11 mouse cellular contexts compared by ENCODE assay signal in genomic region chr2:28698566-28698965, GRCm38 (mm10). TPM values are rescaled to one million over a fixed set of nuclear protein-coding genes. Genes with fewer than 3 reads are reported as not detected.
DNase-seq lines count a peak whose midpoint lies in the region; TF ChIP-seq lines count a peak whose summit lies in the region.
"Had no signal": no experiment of that assay in that cellular context is flagged by ENCODE, and none has a peak within 500 bp of the region (broad histone marks: within the 10 kb centered on the region; RNA-seq: fewer than 3 reads in every experiment).

No protein-coding gene starts in this region.

- TF ChIP-seq RAD21 in CH12.LX (IDR thresholded peaks at IDR 0.05; ENCODE audit: low read depth, low read length): no peak

- peak overlapping the region; percentile 68 for H3K4me2 ChIP-seq in CH12.LX (ENCODE audit: insufficient read depth, low read depth, poor library complexity, severe bottlenecking)

- H3K9ac ChIP-seq in liver, adult 2 months (ENCODE audit: low read depth, low read length): no peak overlapping the region
- H3K9ac ChIP-seq in CH12.LX (ENCODE audit: insufficient read depth, low read depth): peak overlapping the region; percentile 14; the same call in 1 of the 2 replicates
- H3K9ac ChIP-seq: limb, embryonic 15.5 days had no signal

- peak; percentile 6 for DNase-seq in liver, adult 2 months (ENCODE audit: extremely low read depth, low read depth, low spot score)
- DNase-seq in liver (no peak), CH12.LX (ENCODE audit: extremely low read depth) (peak; percentile 82)
- peak; percentile 23 for DNase-seq in lung, postnatal 25 days (ENCODE audit: low spot score)
- DNase-seq in cerebellum, adult 2 months: no peak
- DNase-seq in adrenal gland, adult 8-10 months: no peak
- DNase-seq in neural tube, embryonic 10.5 days (ENCODE audit: extremely low spot score, low spot score): no peak
- DNase-seq: embryo, embryonic 11 days; kidney, postnatal 14 days had no signal

- in situ Hi-C loops in CH12.LX (cut with MboI; ENCODE audit: low pct_ligation_motif_present, low pct_unique_long_range_greater_than_20kb, low sequenced_read_pairs): no loop called here

- H3K9me3 ChIP-seq in CH12.LX (replicated peaks; ENCODE audit: low read length): no peaks in the 10 kb centered on the region
- H3K9me3 ChIP-seq: limb, embryonic 15.5 days had no signal

- TF ChIP-seq EP300 in CH12.LX (IDR thresholded peaks at IDR 0.05; ENCODE audit: low read length): peak; percentile 82

- no peak overlapping the region for H3K27ac ChIP-seq in liver, adult 2 months (replicated peaks; ENCODE audit: insufficient read depth, low read depth, low read length)
- H3K27ac ChIP-seq in CH12.LX (ENCODE audit: insufficient read depth, low read depth): peak overlapping the region; percentile 53
- H3K27ac ChIP-seq in bone marrow macrophage, adult 2 months (ENCODE audit: insufficient read depth, low read depth, low read length): peak overlapping the region; percentile 95
- no peak overlapping the region for H3K27ac ChIP-seq in cerebellum, adult 2 months (ENCODE audit: insufficient read depth, low read length)

- no peak overlapping the region for H3K4me3 ChIP-seq in liver, adult 2 months (ENCODE audit: insufficient read depth, low read depth, low read length)
- peak overlapping the region in 2 of 3 experiments; percentile 54 to 67 for H3K4me3 ChIP-seq in CH12.LX (replicated peaks in 1 of 3; ENCODE audit: low read depth in 2 of 3, low read length in 2 of 3, poor library complexity in 1 of 3)
- H3K4me3 ChIP-seq in bone marrow macrophage, adult 2 months (ENCODE audit: insufficient read depth, low read length): peak overlapping the region; percentile 6; the same call in 1 of the 2 replicates
- no peak overlapping the region for H3K4me3 ChIP-seq in cerebellum, adult 2 months (replicated peaks; ENCODE audit: insufficient read depth, low read depth, low read length)

- dilution Hi-C loops in CH12.LX (cut with MboI; ENCODE audit: extremely low pct_ligation_motif_present, extremely low pct_unique_long_range_greater_than_20kb, low sequenced_read_pairs): no loop called here

- 0 out of 2 replicates have a peak, but pooled peaks cover 3% of the 10 kb centered on the region for H3K4me1 ChIP-seq in liver, adult 2 months (ENCODE audit: control insufficient read depth, insufficient read depth, low read length)
- peaks cover 10 to 48% of the 10 kb centered on the region in 2 experiments for H3K4me1 ChIP-seq in CH12.LX (ENCODE audit: control insufficient read depth in 1 of 2, insufficient read depth in 2 of 2)
- peaks cover 25% of the 10 kb centered on the region for H3K4me1 ChIP-seq in bone marrow macrophage, adult 2 months (ENCODE audit: control insufficient read depth, insufficient read depth, low read length)
- H3K4me1 ChIP-seq in cerebellum, adult 2 months (ENCODE audit: control insufficient read depth, insufficient read depth, low read length): no peaks in the 10 kb centered on the region

- WGBS in liver, adult 2 months: 86% methylated on average over 5 of the region's 5 CpGs
- 88% methylated on average over 5 of the region's 5 CpGs for WGBS in cerebellum, adult 2 months

- no peaks in the 10 kb centered on the region for H3K36me3 ChIP-seq in liver, adult 2 months (ENCODE audit: control insufficient read depth, insufficient read depth, low read length)
- peaks cover 0 to 23% of the 10 kb centered on the region in 2 experiments for H3K36me3 ChIP-seq in CH12.LX (replicated peaks in 1 of 2; ENCODE audit: control insufficient read depth in 1 of 2, insufficient read depth in 1 of 2, low read length in 1 of 2)
- H3K36me3 ChIP-seq: limb, embryonic 15.5 days had no signal

- H3K27me3 ChIP-seq in liver, adult 2 months (ENCODE audit: control insufficient read depth, insufficient read depth, low read length): no peaks in the 10 kb centered on the region
- H3K27me3 ChIP-seq in CH12.LX (replicated peaks): no peaks in the 10 kb centered on the region
- H3K27me3 ChIP-seq in cerebellum, adult 2 months (ENCODE audit: control insufficient read depth, insufficient read depth, low read length): no peaks in the 10 kb centered on the region
- H3K27me3 ChIP-seq: limb, embryonic 15.5 days had no signal

- no peaks in the 10 kb centered on the region for H3K79me2 ChIP-seq in liver, adult 2 months (ENCODE audit: control insufficient read depth, insufficient read depth, low read length)
- H3K79me2 ChIP-seq in CH12.LX (replicated peaks; ENCODE audit: control insufficient read depth, extremely low read depth, insufficient read depth, poor library complexity, severe bottlenecking): no peaks in the 10 kb centered on the region

- no peak for TF ChIP-seq CTCF in liver, adult 2 months (IDR thresholded peaks at IDR 0.05; ENCODE audit: low read depth, low read length)
- TF ChIP-seq CTCF in CH12.LX (conservative IDR thresholded peaks at IDR 0.05 in 1 of 2, IDR thresholded peaks at IDR 0.05 in 1 of 2; ENCODE audit: low read depth in 2 of 2, low read length in 2 of 2): no peak
- TF ChIP-seq CTCF in bone marrow macrophage, adult 2 months (IDR thresholded peaks at IDR 0.05; ENCODE audit: low read depth, low read length): no peak
- no peak for TF ChIP-seq CTCF in cerebellum, adult 2 months (IDR thresholded peaks at IDR 0.05; ENCODE audit: borderline replicate concordance, insufficient read depth, low read depth, low read length)

- TF ChIP-seq POLR2A in liver, adult 2 months (IDR thresholded peaks at IDR 0.05; ENCODE audit: extremely low read depth, insufficient read depth, low read length): no peak
- no peak for TF ChIP-seq POLR2A in CH12.LX (IDR thresholded peaks at IDR 0.05; ENCODE audit: low read depth, low read length)
- TF ChIP-seq POLR2A in bone marrow macrophage, adult 2 months (IDR thresholded peaks at IDR 0.05; ENCODE audit: borderline replicate concordance, low read depth, low read length): no peak
- no peak for TF ChIP-seq POLR2A in cerebellum, adult 2 months (IDR thresholded peaks at IDR 0.05; ENCODE audit: borderline replicate concordance, insufficient read depth, low read length)

TF ChIP-seq in CH12.LX, 34 proteins besides CTCF, POLR2A, EP300 and RAD21:
- TF ChIP-seq POLR2AphosphoS2 (IDR thresholded peaks at IDR 0.05; ENCODE audit: low read depth, low read length) (no peak), TBP (conservative IDR thresholded peaks at IDR 0.05; ENCODE audit: low read depth, low read length) (peak; percentile 75; the same call in 1 of the 2 replicates), IRF4 (IDR thresholded peaks at IDR 0.05; ENCODE audit: low read depth, low read length) (peak; percentile 80), JUN (IDR thresholded peaks at IDR 0.05; ENCODE audit: insufficient read depth, low read depth, low read length) (no peak), NELFE (IDR thresholded peaks at IDR 0.05; ENCODE audit: low read depth, low read length) (no peak), TCF12 (IDR thresholded peaks at IDR 0.05; ENCODE audit: low read depth, low read length) (peak; percentile 40; the same call in 1 of the 2 replicates), HCFC1 (IDR thresholded peaks at IDR 0.05; ENCODE audit: low read depth, low read length) (no peak), ETS1 (conservative IDR thresholded peaks at IDR 0.05; ENCODE audit: low read depth, low read length) (0 out of 2 replicates have a peak, but pooled peaks have one; percentile 19), BHLHE40 (IDR thresholded peaks at IDR 0.05; ENCODE audit: low read depth, low read length) (0 out of 2 replicates have a peak, but pooled peaks have one; percentile 19), MXI1 (IDR thresholded peaks at IDR 0.05; ENCODE audit: low read depth, low read length) (0 out of 2 replicates have a peak, but pooled peaks have one; percentile 34), ZKSCAN1 (IDR thresholded peaks at IDR 0.05; ENCODE audit: borderline replicate concordance, low read depth, low read length) (no peak)
TF ChIP-seq in CH12.LX: peak in this region for 6.

RNA-seq across cellular contexts. Expression of gene Spaca9, which starts 1.0 kb away (rescaled TPM):
- 0.60 TPM in 1 of 2 replicates, not detected in the other for total RNA-seq in liver, adult 2 months (2014; rRNA removed)
- 0.16 and 0.26 TPM in 2 replicates for polyA plus RNA-seq in liver, adult 2 months (2012; rRNA removed)
- 6.0 and 13.1 TPM in 2 replicates for total RNA-seq in CH12.LX (2012; rRNA removed)
- 8.0 and 9.2 TPM in 2 replicates for total RNA-seq in CH12.LX (2014; rRNA removed)
- polyA plus RNA-seq in CH12.LX (2012; ENCODE audit: insufficient read length, low read depth): 7.4 and 9.8 TPM in 2 replicates
- polyA plus RNA-seq in bone marrow macrophage, adult 2 months (2012; ENCODE audit: insufficient read depth, insufficient read length, missing spikeins): 4.8 and 5.9 TPM in 2 replicates
- polyA plus RNA-seq in cerebellum, adult 2 months (2012; rRNA removed): 0.61 and 1.5 TPM in 2 replicates
- total RNA-seq in adrenal gland, adult 8-10 months (2022): under 1 TPM in 3 of 4 experiments, not detected in 1; 0.52 to 0.77 (median 0.75) TPM

RNA-seq across cellular contexts. Expression of gene Ak8, which starts 1.4 kb away (rescaled TPM):
- total RNA-seq in liver, adult 2 months (2014; rRNA removed): not detected in 2 replicates
- polyA plus RNA-seq in liver, adult 2 months (2012; rRNA removed): 0.09 TPM in 1 of 2 replicates, not detected in the other
- 0.55 and 0.84 TPM in 2 replicates for total RNA-seq in CH12.LX (2012; rRNA removed)
- total RNA-seq in CH12.LX (2014; rRNA removed): 0.58 and 1.1 TPM in 2 replicates
- 4.9 and 5.3 TPM in 2 replicates for polyA plus RNA-seq in CH12.LX (2012; ENCODE audit: insufficient read length, low read depth)
- 2.5 and 2.6 TPM in 2 replicates for polyA plus RNA-seq in bone marrow macrophage, adult 2 months (2012; ENCODE audit: insufficient read depth, insufficient read length, missing spikeins)
- polyA plus RNA-seq in cerebellum, adult 2 months (2012; rRNA removed): 0.70 and 0.98 TPM in 2 replicates
- total RNA-seq in adrenal gland, adult 8-10 months (2022): under 1 TPM; 0.20 to 0.80 (median 0.62) TPM

RNA-seq across cellular contexts. Expression of gene Tsc1, which starts 57.5 kb away (rescaled TPM):
- 14.4 and 19.8 TPM in 2 replicates for total RNA-seq in liver, adult 2 months (2014; rRNA removed)
- 8.6 and 10.0 TPM in 2 replicates for polyA plus RNA-seq in liver, adult 2 months (2012; rRNA removed)
- total RNA-seq in CH12.LX (2012; rRNA removed): 8.7 and 9.5 TPM in 2 replicates
- total RNA-seq in CH12.LX (2014; rRNA removed): 7.6 and 8.1 TPM in 2 replicates
- polyA plus RNA-seq in CH12.LX (2012; ENCODE audit: insufficient read length, low read depth): 12.2 and 13.4 TPM in 2 replicates
- 19.0 and 21.4 TPM in 2 replicates for polyA plus RNA-seq in bone marrow macrophage, adult 2 months (2012; ENCODE audit: insufficient read depth, insufficient read length, missing spikeins)
- polyA plus RNA-seq in cerebellum, adult 2 months (2012; rRNA removed): 34.4 and 34.9 TPM in 2 replicates
- 10 to 100 TPM; 20.0 to 30.8 (median 25.2) TPM for total RNA-seq in adrenal gland, adult 8-10 months (2022)

Comparison
In these comparisons a context has a peak if more than half of its experiments do, and no peak if none do; other contexts are left out.
1. DNase-seq: peak in liver, adult 2 months (single experiment), CH12.LX (single experiment) and lung, postnatal 25 days (single experiment); none in liver (single experiment), cerebellum, adult 2 months (0 of 2), adrenal gland, adult 8-10 months (single experiment) and neural tube, embryonic 10.5 days (single experiment).
2. H3K27ac ChIP-seq: peak in CH12.LX (single experiment) and bone marrow macrophage, adult 2 months (single experiment); none in liver, adult 2 months (single experiment) and cerebellum, adult 2 months (single experiment).
3. H3K4me3 ChIP-seq: peak in CH12.LX (2 of 3) and bone marrow macrophage, adult 2 months (single experiment); none in liver, adult 2 months (single experiment) and cerebellum, adult 2 months (single experiment).